Mouse (Mus musculus) MEL (cell line): ENCODE results near the gene Pla2g3. TPM values are rescaled to one million over a fixed set of nuclear protein-coding genes. Genes with fewer than 3 reads are reported as not detected.

Source experiments
- DNase-seq: peaks from one replicate; pipeline ENCODE4 v3.0.0; 2011; ENCODE audit warnings: low read depth, low spot score
- H3K27ac ChIP-seq: 2 replicates; pipeline ENCODE4 v1.5.1; 2012; ENCODE audit warnings: low read depth, mild to moderate bottlenecking, control low read depth, low read length, moderate library complexity; ENCODE audit not compliant: control insufficient read depth
- H3K27me3 ChIP-seq, 2 experiments: fragments of 150-350 bp in 1 of 2; sonication (generic) in 1 of 2; 2 replicates each; pipeline ENCODE4 v1.6.1; 2012; ENCODE audit warnings: low read length in 2 of 2, mild to moderate bottlenecking in 2 of 2, improper control_type of control experiment in 1 of 2, moderate library complexity in 1 of 2; ENCODE audit not compliant: insufficient read depth in 2 of 2, control insufficient read depth in 1 of 2
- H3K36me3 ChIP-seq, 2 experiments: 2 replicates each; pipeline ENCODE4 v1.6.1; 2012 to 2014; ENCODE audit warnings: low read length in 2 of 2, improper control_type of control experiment in 1 of 2, inconsistent platforms in 1 of 2, mild to moderate bottlenecking in 1 of 2; ENCODE audit not compliant: insufficient read depth in 2 of 2, control insufficient read depth in 1 of 2
- H3K4me1 ChIP-seq, 2 experiments: fragments of 150-350 bp in 1 of 2; sonication (generic) in 1 of 2; 2 replicates each; pipeline ENCODE4 v1.6.1; 2012; ENCODE audit warnings: low read length in 2 of 2, improper control_type of control experiment in 1 of 2, mild to moderate bottlenecking in 1 of 2; ENCODE audit not compliant: insufficient read depth in 2 of 2, control insufficient read depth in 1 of 2
- H3K4me3 ChIP-seq, 2 experiments: fragments of 150-350 bp in 1 of 2; sonication (generic) in 1 of 2; 2 replicates each; pipeline ENCODE4 v1.5.1; 2012; ENCODE audit warnings: low read depth in 2 of 2, low read length in 2 of 2, mild to moderate bottlenecking in 2 of 2, moderate library complexity in 2 of 2, control low read depth in 1 of 2, improper control_type of control experiment in 1 of 2; ENCODE audit not compliant: control insufficient read depth in 1 of 2, insufficient read depth in 1 of 2
- H3K79me2 ChIP-seq: 2 replicates; pipeline ENCODE4 v1.6.1; 2012; ENCODE audit warnings: mild to moderate bottlenecking, low read length, moderate library complexity; ENCODE audit not compliant: control insufficient read depth, poor library complexity, insufficient read depth
- H3K9ac ChIP-seq: 2 replicates; pipeline ENCODE4 v1.6.1; 2012; ENCODE audit warnings: low read depth, mild to moderate bottlenecking, control low read depth, low read length, moderate library complexity; ENCODE audit not compliant: control insufficient read depth, poor library complexity, severe bottlenecking
- H3K9me3 ChIP-seq: fragments of 150-350 bp; sonication (generic); replicated peaks from 2 replicates; pipeline ENCODE4 v1.6.1; 2012; ENCODE audit warnings: mild to moderate bottlenecking, low read length, improper control_type of control experiment, moderate library complexity; ENCODE audit not compliant: insufficient read depth
- BHLHE40 ChIP-seq: IDR thresholded peaks from 2 replicates; pipeline ENCODE4 v1.6.1; 2012; ENCODE audit warnings: low read depth, mild to moderate bottlenecking, inconsistent platforms, low read length, improper control_type of control experiment, borderline replicate concordance
- CHD1 ChIP-seq: IDR thresholded peaks from 2 replicates; pipeline ENCODE4 v1.6.1; 2012; ENCODE audit warnings: low read depth, mild to moderate bottlenecking, inconsistent platforms, low read length, improper control_type of control experiment
- CHD2 ChIP-seq: IDR thresholded peaks from 2 replicates; pipeline ENCODE4 v1.6.1; 2011; ENCODE audit warnings: low read length, improper control_type of control experiment
- CTCF ChIP-seq, 3 experiments: IDR thresholded peaks in 2 of 3; conservative IDR thresholded peaks in 1 of 3; 2 replicates each; pipeline ENCODE4 v1.5.1; 2011 to 2012; ENCODE audit warnings: low read length in 3 of 3, low read depth in 2 of 3, mild to moderate bottlenecking in 2 of 3, improper control_type of control experiment in 1 of 3, inconsistent platforms in 1 of 3, mixed read lengths in 1 of 3, moderate library complexity in 1 of 3; ENCODE audit not compliant: control insufficient read depth in 1 of 3, insufficient read depth in 1 of 3, poor library complexity in 1 of 3, severe bottlenecking in 1 of 3
- E2F4 ChIP-seq: IDR thresholded peaks from 2 replicates; pipeline ENCODE4 v1.6.1; 2011; ENCODE audit warnings: low read depth, low read length, improper control_type of control experiment, borderline replicate concordance
- ELF1 ChIP-seq: IDR thresholded peaks from 2 replicates; pipeline ENCODE4 v1.6.1; 2014; ENCODE audit warnings: low read depth, mild to moderate bottlenecking, inconsistent platforms, low read length, improper control_type of control experiment, moderate library complexity
- EP300 ChIP-seq, 2 experiments: IDR thresholded peaks; 2 replicates each; pipeline ENCODE4 v1.6.1; 2011; ENCODE audit warnings: improper control_type of control experiment in 2 of 2, low read length in 2 of 2, low read depth in 1 of 2, mild to moderate bottlenecking in 1 of 2
- ETS1 ChIP-seq: IDR thresholded peaks from 2 replicates; pipeline ENCODE4 v1.6.1; 2012; ENCODE audit warnings: low read depth, mild to moderate bottlenecking, inconsistent platforms, low read length, improper control_type of control experiment, moderate library complexity
- GABPA ChIP-seq: IDR thresholded peaks from 2 replicates; pipeline ENCODE4 v1.6.1; 2012; ENCODE audit warnings: low read depth, mild to moderate bottlenecking, inconsistent platforms, low read length, improper control_type of control experiment, moderate library complexity
- GATA1 ChIP-seq: IDR thresholded peaks from 2 replicates; pipeline ENCODE4 v1.6.1; 2011; ENCODE audit warnings: low read depth, low read length, improper control_type of control experiment
- HCFC1 ChIP-seq: IDR thresholded peaks from 2 replicates; pipeline ENCODE4 v1.6.1; 2012; ENCODE audit warnings: low read depth, mild to moderate bottlenecking, inconsistent platforms, low read length, improper control_type of control experiment, moderate library complexity
- JUND ChIP-seq: IDR thresholded peaks from 2 replicates; pipeline ENCODE4 v1.6.1; 2011; ENCODE audit warnings: low read depth, mild to moderate bottlenecking, improper control_type of control experiment, low read length
- KAT2A ChIP-seq: conservative IDR thresholded peaks from 2 replicates; pipeline ENCODE4 v1.6.1; 2012; ENCODE audit warnings: low read depth, low read length, improper control_type of control experiment, inconsistent platforms
- MAFK ChIP-seq: IDR thresholded peaks from 2 replicates; pipeline ENCODE4 v1.6.1; 2011; ENCODE audit warnings: low read depth, mild to moderate bottlenecking, low read length, improper control_type of control experiment, borderline replicate concordance
- MAX ChIP-seq: IDR thresholded peaks from 2 replicates; pipeline ENCODE4 v1.6.1; 2011; ENCODE audit warnings: low read length, improper control_type of control experiment
- MAZ ChIP-seq: IDR thresholded peaks from 2 replicates; pipeline ENCODE4 v1.6.1; 2012; ENCODE audit warnings: low read depth, mild to moderate bottlenecking, inconsistent platforms, low read length, improper control_type of control experiment
- MEF2A ChIP-seq: IDR thresholded peaks from 2 replicates; pipeline ENCODE4 v1.6.1; 2014; ENCODE audit warnings: low read depth, mild to moderate bottlenecking, inconsistent platforms, low read length, improper control_type of control experiment; ENCODE audit not compliant: poor library complexity, insufficient replicate concordance, severe bottlenecking; ENCODE audit errors: extremely low read depth
- MXI1 ChIP-seq: IDR thresholded peaks from 2 replicates; pipeline ENCODE4 v1.6.1; 2011; ENCODE audit warnings: mild to moderate bottlenecking, low read depth, low read length, improper control_type of control experiment
- MYB ChIP-seq: IDR thresholded peaks from 2 replicates; pipeline ENCODE4 v1.6.1; 2011; ENCODE audit warnings: mild to moderate bottlenecking, low read depth, low read length, improper control_type of control experiment
- MYC ChIP-seq: IDR thresholded peaks from 2 replicates; pipeline ENCODE4 v1.6.1; 2011; ENCODE audit warnings: low read depth, mild to moderate bottlenecking, low read length, improper control_type of control experiment, moderate library complexity
- NELFE ChIP-seq: IDR thresholded peaks from 2 replicates; pipeline ENCODE4 v1.6.1; 2011; ENCODE audit warnings: low read depth, low read length, improper control_type of control experiment
- POLR2A ChIP-seq, 2 experiments: IDR thresholded peaks; 2 replicates each; pipeline ENCODE4 v1.6.1; 2011 to 2012; ENCODE audit warnings: low read length in 2 of 2, mild to moderate bottlenecking in 2 of 2, control low read depth in 1 of 2, improper control_type of control experiment in 1 of 2, low read depth in 1 of 2, moderate library complexity in 1 of 2; ENCODE audit not compliant: control insufficient read depth in 1 of 2, insufficient read depth in 1 of 2, poor library complexity in 1 of 2
- POLR2AphosphoS2 ChIP-seq: IDR thresholded peaks from 2 replicates; pipeline ENCODE4 v1.6.1; 2011; ENCODE audit warnings: low read length, improper control_type of control experiment
- POLR2AphosphoS5 ChIP-seq: IDR thresholded peaks from 2 replicates; pipeline ENCODE4 v1.6.1; 2012; ENCODE audit warnings: low read depth, borderline replicate concordance, mild to moderate bottlenecking, inconsistent platforms, low read length, moderate library complexity, mixed read lengths
- RCOR1 ChIP-seq: IDR thresholded peaks from 2 replicates; pipeline ENCODE4 v1.6.1; 2012; ENCODE audit warnings: low read depth, mild to moderate bottlenecking, inconsistent platforms, low read length, improper control_type of control experiment
- SIN3A ChIP-seq: IDR thresholded peaks from 2 replicates; pipeline ENCODE4 v1.6.1; 2012; ENCODE audit warnings: low read length, improper control_type of control experiment, inconsistent platforms
- SMC3 ChIP-seq: IDR thresholded peaks from 2 replicates; pipeline ENCODE4 v1.6.1; 2011; ENCODE audit warnings: low read depth, low read length, improper control_type of control experiment
- TAL1 ChIP-seq: IDR thresholded peaks from 2 replicates; pipeline ENCODE4 v1.6.1; 2012; ENCODE audit warnings: mild to moderate bottlenecking, inconsistent platforms, low read length, moderate library complexity, mixed read lengths
- TBP ChIP-seq: IDR thresholded peaks from 2 replicates; pipeline ENCODE4 v1.8.0; 2011; ENCODE audit warnings: low read depth, low read length, improper control_type of control experiment
- TCF12 ChIP-seq: IDR thresholded peaks from 2 replicates; pipeline ENCODE4 v1.6.1; 2014; ENCODE audit warnings: low read depth, mild to moderate bottlenecking, inconsistent platforms, low read length, improper control_type of control experiment, moderate library complexity
- UBTF ChIP-seq: IDR thresholded peaks from 2 replicates; pipeline ENCODE4 v1.6.1; 2012; ENCODE audit warnings: low read depth, mild to moderate bottlenecking, inconsistent platforms, low read length, improper control_type of control experiment, moderate library complexity, borderline replicate concordance; ENCODE audit not compliant: insufficient read depth
- USF1 ChIP-seq: IDR thresholded peaks from 2 replicates; pipeline ENCODE4 v1.6.1; 2014; ENCODE audit warnings: low read depth, mild to moderate bottlenecking, inconsistent platforms, low read length, improper control_type of control experiment, moderate library complexity
- USF2 ChIP-seq, 2 experiments: IDR thresholded peaks; 2 replicates each; pipeline ENCODE4 v1.6.1; 2011 to 2012; ENCODE audit warnings: improper control_type of control experiment in 2 of 2, low read length in 2 of 2, borderline replicate concordance in 1 of 2, inconsistent platforms in 1 of 2, low read depth in 1 of 2, mild to moderate bottlenecking in 1 of 2; ENCODE audit not compliant: insufficient read depth in 1 of 2
- ZC3H11A ChIP-seq: IDR thresholded peaks from 2 replicates; pipeline ENCODE4 v1.6.1; 2012; ENCODE audit warnings: low read depth, mild to moderate bottlenecking, inconsistent platforms, low read length, improper control_type of control experiment
- ZKSCAN1 ChIP-seq: IDR thresholded peaks from 2 replicates; pipeline ENCODE4 v1.6.1; 2012; ENCODE audit warnings: low read depth, mild to moderate bottlenecking, inconsistent platforms, low read length, improper control_type of control experiment, moderate library complexity
- ZNF384 ChIP-seq: IDR thresholded peaks from 2 replicates; pipeline ENCODE4 v1.6.1; 2012; ENCODE audit warnings: low read depth, mild to moderate bottlenecking, inconsistent platforms, low read length, improper control_type of control experiment
- polyA plus RNA-seq, 2 experiments: library from polyadenylated mRNA; stranded (reverse) in 1 of 2; unstranded in 1 of 2; fragments of >175 nt in 1 of 2; fragments of >200 nt in 1 of 2; gene quantifications; 2 replicates each; pipeline versions ENCODE4 v1.2.1 to v1.2.4; 2012; ENCODE audit warnings: low replicate concordance in 2 of 2, low read depth in 1 of 2; ENCODE audit not compliant: insufficient read length in 2 of 2, insufficient read depth in 1 of 2, missing spikeins in 1 of 2
- total RNA-seq: library from RNA; depleted of rRNA; stranded (reverse); fragments of 300-350 nt; gene quantifications from 2 replicates; pipeline ENCODE4 v1.2.3, GENCODE M21; 2012

Pla2g3 gene
- total and polyA plus RNA-seq, 3 experiments, result 0.15 to 0.39 TPM; not detected in 1

GRCm38 (mm10) chr11:3535406-3535986 is 47.4 kb downstream of the Pla2g3 start:
- H3K27me3 ChIP-seq, result no peaks in the 10 kb centered on the region
- H3K36me3 ChIP-seq, result peaks cover 0 to 10% of the 10 kb centered on the region in 2 experiments; a peak in 2 of 4 replicates
- H3K9ac ChIP-seq, result peak overlapping the region; percentile 67
- H3K4me3 ChIP-seq, result peak overlapping the region; percentile 36 to 61
- peak; percentile 97 for DNase-seq
- peaks cover 2 to 29% of the 10 kb centered on the region in 2 experiments; a peak in 3 of 4 replicates for H3K4me1 ChIP-seq
- H3K79me2 ChIP-seq, result peaks cover 3% of the 10 kb centered on the region; the same call in 1 of the 2 replicates
- H3K9me3 ChIP-seq, result no peaks in the 10 kb centered on the region
- peak overlapping the region; percentile 51 for H3K27ac ChIP-seq
- peak; percentile 76 to 78 for TF ChIP-seq POLR2A (IDR thresholded peaks at IDR 0.05; ENCODE audit: control insufficient read depth in 1 of 2, insufficient read depth in 1 of 2, low read depth in 1 of 2, low read length in 2 of 2, poor library complexity in 1 of 2)
- TF ChIP-seq MAX, result peak; percentile 62; the same call in 1 of the 2 replicates
- TF ChIP-seq ZKSCAN1, result no peak
- no peak for TF ChIP-seq ZNF384
- TF ChIP-seq GABPA, result no peak
- TF ChIP-seq RCOR1, result 0 out of 2 replicates have a peak, but pooled peaks have one; percentile 38
- TF ChIP-seq POLR2AphosphoS2, result peak; percentile 69; the same call in 1 of the 2 replicates
- no peak for TF ChIP-seq GATA1
- TF ChIP-seq SMC3, result peak; percentile 98
- 0 out of 2 replicates have a peak, but pooled peaks have one; percentile 45 for TF ChIP-seq BHLHE40
- peak; percentile 46; the same call in 1 of the 2 replicates for TF ChIP-seq ELF1
- no peak for TF ChIP-seq JUND
- TF ChIP-seq TAL1, result no peak
- TF ChIP-seq CHD1, result no peak; the same call in 1 of the 2 replicates
- no peak for TF ChIP-seq USF2 (IDR thresholded peaks at IDR 0.05; ENCODE audit: borderline replicate concordance in 1 of 2, insufficient read depth in 1 of 2, low read depth in 1 of 2, low read length in 2 of 2)
- TF ChIP-seq ZC3H11A, result peak; percentile 91
- TF ChIP-seq E2F4, result no peak
- TF ChIP-seq SIN3A, result peak; percentile 88
- no peak for TF ChIP-seq TBP
- TF ChIP-seq MYC, result peak; percentile 86
- TF ChIP-seq MAZ, result peak; percentile 91
- peak; percentile 59; the same call in 1 of the 2 replicates for TF ChIP-seq HCFC1
- peak; percentile 58; the same call in 1 of the 2 replicates for TF ChIP-seq NELFE
- TF ChIP-seq UBTF, result 0 out of 2 replicates have a peak, but pooled peaks have one; percentile 76
- peak; percentile 93 for TF ChIP-seq MXI1
- no peak for TF ChIP-seq EP300 (IDR thresholded peaks at IDR 0.05; ENCODE audit: low read depth in 1 of 2, low read length in 2 of 2)
- TF ChIP-seq MEF2A, result no peak
- peak; percentile 77 to 99 (median 99) for TF ChIP-seq CTCF (IDR thresholded peaks at IDR 0.05 in 2 of 3, conservative IDR thresholded peaks at IDR 0.05 in 1 of 3; ENCODE audit: control insufficient read depth in 1 of 3, insufficient read depth in 1 of 3, low read depth in 2 of 3, low read length in 3 of 3, poor library complexity in 1 of 3, severe bottlenecking in 1 of 3)
- TF ChIP-seq CHD2, result no peak
- no peak; the same call in 1 of the 2 replicates for TF ChIP-seq TCF12
- TF ChIP-seq KAT2A, result no peak
- no peak for TF ChIP-seq MYB
- TF ChIP-seq MAFK, result no peak
- no peak; the same call in 1 of the 2 replicates for TF ChIP-seq ETS1
- TF ChIP-seq POLR2AphosphoS5, result no peak
- TF ChIP-seq USF1, result peak; percentile 54; the same call in 1 of the 2 replicates
